Mouse (Mus musculus) gastrocnemius, postnatal 14 days (tissue): ENCODE data around the gene Itpkb. TPM values are rescaled to one million over a fixed set of nuclear protein-coding genes. Genes with fewer than 3 reads are reported as not detected.

Experiments used
- total RNA-seq, 2 experiments: library from RNA; stranded (reverse); gene quantifications; 2 replicates each; pipeline ENCODE4 v1.2.3; 2021

Gene Itpkb
- total RNA-seq, 2 experiments from 2014 or later = 27.6 to 28.6 TPM

Other genes with a start within 250 kb of the Itpkb start
- gene Coq8a, start 130.9 kb upstream of the Itpkb start, total RNA-seq = 100 to 1,000 TPM; 498 to 743 TPM
- gene Psen2, start 67.0 kb upstream of the Itpkb start, total RNA-seq = 10 to 100 TPM in 1 of 2 experiments, 1 to 10 TPM in 1; 10.0 to 10.3 TPM
- gene Stum, start 153.0 kb downstream of the Itpkb start, total RNA-seq = 1 to 10 TPM; 1.2 TPM
- gene Parp1, start 238.4 kb downstream of the Itpkb start, total RNA-seq = 10 to 100 TPM; 51.9 to 53.6 TPM